Mouse (Mus musculus): ENCODE data around the gene Gm3138.
"Not testable (repeated sequence)": the region's sequence is repeated elsewhere in the genome, so short reads cannot be mapped to it uniquely, and the experiment has no call there.

The Gm3138 gene

DNA sequence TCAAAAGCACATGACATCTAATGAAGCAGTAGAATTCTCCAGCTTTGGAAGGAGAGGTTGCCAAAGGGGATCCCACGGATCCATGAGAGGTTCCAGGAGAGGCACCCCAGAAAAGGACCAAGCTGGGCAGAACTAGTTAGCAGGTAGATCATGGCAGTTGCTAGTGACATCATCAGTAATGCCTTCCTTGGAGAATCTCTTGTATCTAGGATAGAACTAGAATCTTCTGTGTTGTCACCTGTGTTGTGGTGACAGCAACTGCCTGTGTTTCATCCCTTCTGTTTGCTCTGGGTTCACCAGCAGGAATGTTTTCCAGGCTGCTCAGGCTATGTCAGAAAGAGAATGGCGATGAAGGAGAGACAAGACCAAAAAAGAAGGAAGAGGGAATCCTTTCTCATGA is at the start of gene Gm3138:
TSS of gene Gm3138 (plus strand) at position 301 of the 400 bp plus-strand sequence.
- CTCF ChIA-PET, POLR2A ChIA-PET: not testable (repeated sequence)

GRCm38 (mm10) chr14:4269238-4269950 is 20.0 kb downstream of the Gm3138 start:
- POLR2A ChIA-PET, CTCF ChIA-PET: not testable (repeated sequence)

- POLR2A ChIA-PET, CTCF ChIA-PET: not testable (repeated sequence)
Observed at GRCm38 (mm10) chr14:4279828-4280227, 30.4 kb downstream of the Gm3138 start.

Data from embryonic stem cell, embryonic (primary cell).